Mouse (Mus musculus): ENCODE results near the gene Cyp4f39. TPM values are rescaled to one million over a fixed set of nuclear protein-coding genes. Genes with fewer than 3 reads are reported as not detected.

Cyp4f39 gene
- not detected for total RNA-seq (2021)
- long read RNA-seq, experiment 1 = 0 reads
- long read RNA-seq, experiment 2 = 0 reads

DNA sequence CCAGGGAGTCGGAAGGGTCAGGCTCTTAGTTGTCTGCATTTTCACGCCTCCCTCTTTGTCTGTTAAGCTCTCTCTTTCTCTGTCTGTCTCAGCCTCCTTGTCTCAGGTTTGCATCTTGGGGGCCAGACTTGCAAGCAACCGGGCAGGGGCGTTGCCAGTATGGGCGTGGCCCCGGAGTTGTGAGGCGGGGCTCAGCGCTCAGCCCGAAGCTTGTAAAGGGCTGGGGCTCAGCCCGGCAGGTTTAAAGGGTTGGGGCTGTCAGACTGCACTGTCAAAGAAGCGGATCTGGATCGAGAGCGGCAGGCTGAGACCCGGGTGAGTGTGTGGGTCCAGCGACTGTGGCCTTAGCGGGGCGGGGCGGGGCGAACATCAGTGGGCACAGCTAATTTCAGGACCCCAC, at the start of gene Cyp4f39:
TSS of gene Cyp4f39 (plus strand) at position 242 of the 400 bp plus-strand sequence.
- intact Hi-C loops (cut with DNase I) = no loop called here
- H3K4me3 ChIP-seq = no peak within 1 kb of the TSS
- TF ChIP-seq CTCF (IDR thresholded peaks at IDR 0.05) = no peak

DNA sequence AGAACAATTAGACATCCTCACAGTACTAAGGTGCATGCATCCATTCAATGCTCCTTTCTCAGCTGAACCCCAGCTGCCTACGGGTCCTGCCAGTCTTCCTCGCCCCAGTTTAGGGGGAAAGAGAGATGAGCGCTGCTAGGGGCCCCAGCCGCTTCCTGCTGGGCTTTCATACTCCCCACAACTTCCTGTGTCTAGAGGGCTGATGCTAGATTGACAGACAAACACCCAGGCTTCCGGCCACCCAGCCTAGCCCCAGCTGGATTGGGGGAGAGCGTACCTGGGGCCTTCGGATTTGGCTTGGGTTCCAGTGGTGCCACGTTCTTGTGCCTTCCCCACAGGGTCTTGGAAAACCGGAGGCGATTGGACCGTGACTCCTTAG, 49.8 kb upstream of the Cyp4f39 start:
- Histone ChIP-seq H3K4me3 (no peak overlapping the region), H3K27ac (no peak overlapping the region)
- intact Hi-C loops (cut with DNase I) = no loop called here
- no peak for DNase-seq (ENCODE audit: extremely low spot score in 1 of 2, low spot score in 2 of 2)
- no peak for TF ChIP-seq CTCF (IDR thresholded peaks at IDR 0.05)

More for the DNA sequence above, at the start of gene Cyp4f39:
- no peak for DNase-seq (ENCODE audit: extremely low spot score in 1 of 2, low spot score in 2 of 2)
- H3K27ac ChIP-seq = no peak within 1 kb of the TSS

DNA sequence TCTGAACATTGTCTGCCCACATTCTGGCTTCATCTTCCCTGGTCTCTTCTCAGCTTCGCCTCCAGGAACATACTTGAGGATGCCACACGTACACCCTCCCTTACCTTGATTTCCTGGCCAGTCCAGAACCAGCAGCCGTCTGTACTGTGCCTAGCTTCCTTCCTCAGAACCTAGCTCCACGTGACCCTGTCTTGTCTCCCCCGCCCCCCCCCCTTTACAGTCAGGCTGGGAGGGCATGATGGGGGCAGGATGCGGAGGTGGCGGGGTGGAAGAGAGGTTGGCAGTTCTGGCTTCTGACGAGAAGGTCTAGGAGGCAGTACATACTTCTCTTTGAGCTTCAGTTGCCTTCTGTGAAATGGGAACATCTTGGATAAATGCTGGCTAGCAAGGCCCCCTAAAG, 49.1 kb upstream of the Cyp4f39 start, which contains the start of gene Rasal3:
TSS of gene Rasal3 (minus strand) at position 167 of the 400 bp plus-strand sequence.
- TF ChIP-seq CTCF (IDR thresholded peaks at IDR 0.05) = no peak
- H3K27ac ChIP-seq = no peak within 1 kb of the TSS
- no peak for DNase-seq (ENCODE audit: extremely low spot score in 1 of 2, low spot score in 2 of 2)
- 0 out of 2 replicates have a peak within 1 kb of the TSS, but pooled peaks have one; percentile 7 for H3K4me3 ChIP-seq
- intact Hi-C loops (cut with DNase I) = no loop called here

DNA sequence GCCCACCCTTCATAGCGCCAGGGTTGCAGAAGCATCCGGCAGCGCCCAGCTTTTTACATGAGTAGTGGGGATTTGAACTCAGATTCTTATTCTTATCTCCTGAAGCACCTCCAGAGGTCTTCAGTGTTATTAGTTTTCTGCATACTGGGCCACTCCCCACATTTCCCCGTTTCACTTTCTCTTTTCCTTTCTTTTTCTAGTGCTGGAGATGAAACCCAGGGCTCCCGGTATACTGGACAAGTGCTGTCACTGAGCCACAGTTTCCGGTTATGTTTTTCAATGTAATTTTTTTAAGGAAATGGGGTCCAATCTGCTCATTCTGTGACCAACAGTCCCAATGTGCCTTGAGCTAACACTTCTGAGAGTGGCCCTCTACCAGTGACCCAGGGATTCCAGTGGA, 40.6 kb upstream of the Cyp4f39 start:
- no peak overlapping the region for H3K4me3 ChIP-seq
- H3K27ac ChIP-seq = no peak overlapping the region
- no peak for DNase-seq (ENCODE audit: extremely low spot score in 1 of 2, low spot score in 2 of 2)
- no peak for TF ChIP-seq CTCF (IDR thresholded peaks at IDR 0.05)
- intact Hi-C loops (cut with DNase I) = no loop called here

DNA sequence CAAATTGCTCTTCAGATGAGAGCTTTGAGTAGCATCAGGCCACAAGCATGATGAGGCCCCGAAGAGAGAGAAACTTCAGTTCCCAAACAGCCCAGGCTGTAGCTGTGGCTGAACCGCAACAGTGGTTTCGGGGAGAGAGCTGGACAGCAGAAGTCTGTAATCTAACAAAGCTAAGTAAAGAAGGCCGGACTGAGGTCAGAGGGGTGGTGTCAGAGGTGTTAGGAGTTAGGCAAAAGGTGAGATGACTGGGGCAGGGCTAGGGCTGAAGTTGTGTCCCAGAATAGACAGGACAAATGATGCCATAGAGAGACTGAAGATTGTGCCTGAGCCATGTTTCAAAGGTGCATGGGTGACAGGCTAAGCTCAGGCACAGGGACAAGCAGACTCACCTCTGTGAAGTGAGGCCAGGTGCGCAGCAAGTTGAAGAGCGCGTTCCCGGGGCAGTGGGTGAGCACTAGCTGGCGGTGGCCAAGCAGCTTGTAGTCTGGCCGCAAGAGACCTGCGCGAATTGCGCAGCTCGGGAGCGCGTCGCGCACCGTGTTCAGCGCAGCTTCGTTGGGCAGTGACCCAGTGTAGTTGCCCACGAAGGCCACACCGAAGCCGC, 37.0 kb upstream of the Cyp4f39 start:
- Histone ChIP-seq H3K27ac (no peak overlapping the region), H3K4me3 (no peak overlapping the region)
- no peak for TF ChIP-seq CTCF (IDR thresholded peaks at IDR 0.05)
- DNase-seq (ENCODE audit: extremely low spot score in 1 of 2, low spot score in 2 of 2) = no peak
- intact Hi-C loops (cut with DNase I) = no loop called here

DNA sequence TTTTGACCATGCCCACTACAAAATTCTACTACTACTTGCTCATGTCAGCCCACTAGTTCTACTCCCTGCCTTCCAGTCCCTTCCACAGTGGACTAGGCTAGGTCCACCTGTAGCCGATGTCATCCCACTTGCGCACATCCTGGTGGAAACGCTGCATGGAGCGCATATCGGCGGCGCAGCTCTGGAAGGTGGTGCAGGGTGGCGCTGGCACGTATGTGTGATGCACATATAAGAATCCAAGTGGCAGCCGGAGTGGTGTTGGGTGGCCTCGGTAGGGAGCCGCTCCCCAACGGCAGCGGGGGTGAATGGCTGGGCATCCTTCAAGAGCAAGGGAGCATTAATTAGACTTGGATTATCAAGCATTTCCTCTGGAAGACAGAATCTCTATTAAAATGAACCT, 35.8 kb upstream of the Cyp4f39 start:
- no peak for DNase-seq (ENCODE audit: extremely low spot score in 1 of 2, low spot score in 2 of 2)
- intact Hi-C loops (cut with DNase I) = no loop called here
- no peak for TF ChIP-seq CTCF (IDR thresholded peaks at IDR 0.05)

DNA sequence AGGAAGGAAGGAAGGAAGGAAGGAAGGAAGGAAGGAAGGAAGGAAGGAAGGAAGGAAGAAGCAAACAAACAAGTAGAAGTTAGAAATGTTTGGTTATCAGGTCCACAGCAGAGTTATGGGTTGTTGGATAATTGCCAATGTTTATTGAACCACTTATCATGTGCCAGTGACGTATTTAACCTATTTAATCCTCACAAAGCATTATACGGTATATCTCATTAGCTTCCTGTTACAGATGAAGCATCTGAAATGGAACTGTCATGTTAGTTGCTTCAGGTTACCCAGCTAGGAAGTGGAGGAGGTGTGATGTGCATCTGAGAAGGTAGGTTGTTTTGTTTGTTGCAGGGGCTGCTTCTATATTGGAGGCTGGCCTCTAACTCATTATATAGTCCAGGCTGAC, 32.5 kb upstream of the Cyp4f39 start:
- no peak for TF ChIP-seq CTCF (IDR thresholded peaks at IDR 0.05)
- intact Hi-C loops (cut with DNase I) = no loop called here
- H3K4me3 ChIP-seq = no peak overlapping the region
- H3K27ac ChIP-seq = no peak overlapping the region
- no peak for DNase-seq (ENCODE audit: extremely low spot score in 1 of 2, low spot score in 2 of 2)

More for the DNA sequence above, 35.8 kb upstream of the Cyp4f39 start:
- Histone ChIP-seq H3K4me3 (no peak overlapping the region), H3K27ac (no peak overlapping the region)

DNA sequence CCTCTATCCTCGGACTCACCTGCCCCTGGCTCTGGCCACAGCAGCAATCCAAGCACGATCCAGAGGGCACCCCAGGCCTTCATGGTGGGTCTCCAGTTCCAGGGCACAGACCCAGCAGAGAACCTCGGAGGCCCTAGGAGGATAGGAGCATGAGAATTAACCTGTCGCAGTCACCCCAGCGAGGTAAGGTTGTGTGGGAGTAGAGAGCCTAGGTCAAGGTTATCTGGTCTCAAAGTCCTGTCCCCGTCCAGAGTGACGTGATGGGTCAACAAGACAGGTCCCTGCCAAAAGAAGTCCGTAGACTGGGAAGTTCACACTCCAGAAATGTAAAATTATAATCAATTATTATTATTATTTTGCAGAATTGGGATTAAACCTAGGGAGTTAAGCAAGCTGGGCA, 31.7 kb upstream of the Cyp4f39 start:
- Histone ChIP-seq H3K27ac (no peak overlapping the region), H3K4me3 (no peak overlapping the region)
- DNase-seq (ENCODE audit: extremely low spot score in 1 of 2, low spot score in 2 of 2) = no peak
- no peak for TF ChIP-seq CTCF (IDR thresholded peaks at IDR 0.05)
- intact Hi-C loops (cut with DNase I) = no loop called here

DNA sequence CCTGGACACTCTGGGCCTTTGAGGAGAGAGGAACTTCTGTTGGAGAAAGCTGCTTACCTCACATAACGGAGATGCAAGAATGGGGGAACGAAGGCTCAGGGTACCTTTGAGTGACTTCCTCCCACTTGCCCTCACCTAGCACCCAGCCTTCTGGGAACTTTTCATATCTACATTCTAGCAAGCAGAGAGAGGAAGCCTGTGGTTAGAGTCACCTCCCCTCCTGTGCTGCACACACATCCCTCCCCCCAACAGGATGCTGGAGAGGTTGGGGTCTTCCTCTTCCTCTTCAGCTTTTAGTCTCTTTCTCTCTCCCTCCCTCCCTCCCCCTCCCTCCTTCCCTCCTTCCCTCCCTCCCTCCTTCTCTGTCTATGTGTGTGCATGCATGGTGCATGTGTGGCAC, 28.5 kb upstream of the Cyp4f39 start, which contains the start of gene Pglyrp2:
TSS of gene Pglyrp2 (minus strand) at position 134 of the 400 bp plus-strand sequence.
- no peak for DNase-seq (ENCODE audit: extremely low spot score in 1 of 2, low spot score in 2 of 2)
- TF ChIP-seq CTCF (IDR thresholded peaks at IDR 0.05) = no peak
- intact Hi-C loops (cut with DNase I) = no loop called here
- H3K27ac ChIP-seq = no peak within 1 kb of the TSS
- no peak within 1 kb of the TSS for H3K4me3 ChIP-seq

DNA sequence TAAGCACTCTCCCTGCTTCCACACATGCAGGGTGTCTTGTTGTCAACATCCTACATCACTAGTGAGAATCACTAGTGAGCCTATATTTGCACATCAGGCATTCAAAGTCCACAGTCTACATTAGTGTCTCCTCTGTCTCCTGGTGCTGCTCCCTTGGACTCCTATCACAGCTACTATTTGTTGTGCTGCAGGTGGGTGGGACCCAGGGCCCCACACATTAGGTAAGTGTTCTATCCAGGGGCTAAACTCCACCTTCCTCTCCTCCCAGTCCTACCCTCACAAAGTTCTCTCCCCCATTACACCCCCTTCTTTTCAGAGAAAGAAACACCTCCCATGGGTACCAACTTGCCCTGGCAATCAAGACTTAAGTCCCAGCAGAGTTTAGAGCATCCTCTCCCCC, 25.9 kb upstream of the Cyp4f39 start:
- intact Hi-C loops (cut with DNase I) = no loop called here
- DNase-seq (ENCODE audit: extremely low spot score in 1 of 2, low spot score in 2 of 2) = no peak
- Histone ChIP-seq H3K27ac (no peak overlapping the region), H3K4me3 (no peak overlapping the region)
- no peak for TF ChIP-seq CTCF (IDR thresholded peaks at IDR 0.05)

DNA sequence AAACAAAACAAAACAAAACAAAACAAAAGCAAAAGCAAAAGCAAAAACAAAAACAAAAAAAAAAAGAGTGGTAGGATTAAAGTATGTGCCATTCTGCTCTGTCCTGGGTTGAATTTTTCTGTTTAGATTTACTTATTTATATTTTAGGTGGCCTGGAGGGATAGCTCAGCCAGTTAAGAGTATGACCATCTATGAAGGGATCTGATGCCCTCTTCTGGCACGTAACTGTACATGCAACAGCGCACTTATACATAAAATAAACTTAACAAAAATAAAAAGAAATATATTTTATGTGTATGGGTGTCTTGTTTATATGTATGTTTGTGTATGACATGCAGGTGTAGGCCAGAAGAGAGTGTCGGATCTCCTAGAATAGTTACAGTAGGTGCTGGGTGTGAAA, 20.6 kb upstream of the Cyp4f39 start:
- intact Hi-C loops (cut with DNase I) = loop anchor here (2.0 to 5.0 kb wide), 3 partner anchors 45 to 83 kb away; no protein-coding TSS in a partner anchor
- DNase-seq (ENCODE audit: extremely low spot score in 1 of 2, low spot score in 2 of 2) = no peak

DNA sequence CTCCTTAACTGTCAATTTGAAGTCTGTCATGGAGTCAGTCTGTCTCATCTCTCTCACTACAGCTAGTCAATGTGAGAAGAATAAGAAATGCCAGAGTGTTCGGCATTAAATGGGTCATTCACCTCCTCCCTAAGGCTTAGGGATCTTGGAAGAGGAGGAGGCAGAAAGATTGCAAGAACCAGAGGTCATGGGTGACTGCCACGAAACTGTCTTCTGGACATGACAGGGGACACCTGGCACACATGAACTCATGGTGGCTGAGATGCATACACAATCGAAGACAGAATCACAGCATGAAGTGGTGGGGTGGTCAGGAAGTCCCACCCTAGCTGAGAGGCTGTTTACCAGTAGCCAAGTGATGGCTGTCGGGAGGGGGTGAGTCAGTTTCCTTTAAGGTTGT, 18.2 kb upstream of the Cyp4f39 start:
- intact Hi-C loops (cut with DNase I) = loop anchor here (5.0 kb wide), 1 partner anchor 58 kb away; no protein-coding TSS in a partner anchor
- DNase-seq (ENCODE audit: extremely low spot score in 1 of 2, low spot score in 2 of 2) = no peak
- H3K27ac ChIP-seq = no peak overlapping the region
- no peak for TF ChIP-seq CTCF (IDR thresholded peaks at IDR 0.05)
- H3K4me3 ChIP-seq = no peak overlapping the region

More for the DNA sequence above, 20.6 kb upstream of the Cyp4f39 start:
- no peak overlapping the region for H3K27ac ChIP-seq
- no peak overlapping the region for H3K4me3 ChIP-seq
- peak; percentile 60 for TF ChIP-seq CTCF (IDR thresholded peaks at IDR 0.05)

DNA sequence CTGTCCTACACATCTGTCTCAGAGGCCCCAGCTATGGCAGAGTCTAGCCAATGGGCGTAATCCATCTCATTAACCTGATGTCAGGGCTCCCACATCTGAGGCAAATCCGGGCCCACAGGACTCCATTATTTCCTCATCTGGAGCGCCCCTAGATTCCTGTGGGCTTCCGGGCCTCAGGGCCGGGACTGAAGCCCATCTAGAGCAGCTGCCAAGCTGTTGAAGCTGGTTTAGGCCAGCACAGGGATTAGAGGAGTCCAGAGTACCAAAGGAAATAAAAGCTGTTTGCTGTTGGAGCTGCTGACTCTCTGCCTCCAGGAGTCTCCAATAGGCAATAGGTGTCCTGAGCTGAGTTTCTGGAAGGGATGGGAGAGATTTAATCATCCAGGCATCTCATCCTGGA, 17.4 kb upstream of the Cyp4f39 start:
- no peak for DNase-seq (ENCODE audit: extremely low spot score in 1 of 2, low spot score in 2 of 2)
- no peak overlapping the region for H3K4me3 ChIP-seq
- TF ChIP-seq CTCF (IDR thresholded peaks at IDR 0.05) = no peak
- intact Hi-C loops (cut with DNase I) = no loop called here
- no peak overlapping the region for H3K27ac ChIP-seq

Data from left cerebral cortex, adult 2 months (tissue).